Mouse (Mus musculus) kidney, adult 8-10 months (tissue): ENCODE results near the gene Chchd10.

ENCODE experiments used
- DNase-seq, 2 experiments: peaks; one replicate each; pipeline ENCODE4 v3.0.0; 2022

Chchd10 gene

GRCm38 (mm10) chr10:75951424-75952050 lies 18.6 kb downstream of the Chchd10 start:
- peak in 1 of 2 experiments; percentile 64 for DNase-seq

- no peak for DNase-seq
Observed at GRCm38 (mm10) chr10:75954381-75954811, 21.5 kb downstream of the Chchd10 start, which contains the start of gene Gm5134. Gene Gm5134, plus strand, starts transcription at chr10:75954514.

GRCm38 (mm10) chr10:75973846-75974245 lies 40.9 kb downstream of the Chchd10 start:
- no peak for DNase-seq

- peak in 1 of 2 experiments; percentile 32 for DNase-seq
Observed at GRCm38 (mm10) chr10:75975216-75975615, 42.3 kb downstream of the Chchd10 start.

- DNase-seq = no peak
Observed at GRCm38 (mm10) chr10:75978119-75978834, 45.3 kb downstream of the Chchd10 start.

GRCm38 (mm10) chr10:75978835-75979157 lies 45.9 kb downstream of the Chchd10 start:
- no peak for DNase-seq

GRCm38 (mm10) chr10:75979432-75979831 lies 46.5 kb downstream of the Chchd10 start:
- no peak for DNase-seq
